Mouse (Mus musculus): ENCODE data around the gene Macrod2. TPM values are rescaled to one million over a fixed set of nuclear protein-coding genes. Genes with fewer than 3 reads are reported as not detected.

Macrod2 gene
- polyA plus RNA-seq, 1 experiment: 20.2 TPM

DNA sequence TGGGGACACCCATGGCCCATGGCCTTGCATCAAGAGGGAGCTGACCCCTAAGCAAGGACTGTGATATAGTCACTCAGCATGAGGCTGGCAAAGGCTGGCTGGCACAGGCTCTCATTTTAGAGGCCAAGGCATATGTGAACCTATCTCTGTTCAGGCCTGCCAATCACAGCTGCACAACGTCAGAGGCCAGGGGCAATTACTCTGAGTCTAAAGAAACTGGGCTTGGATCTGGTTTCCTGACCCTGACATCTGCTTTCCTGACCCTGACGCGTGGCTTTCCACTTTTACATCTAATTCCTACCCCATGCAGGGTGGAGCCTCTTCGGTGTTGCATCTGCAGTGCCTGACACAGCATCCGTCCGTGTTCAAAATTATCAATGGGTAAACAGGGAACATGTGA, 2009.2 kb downstream of the Macrod2 start:
- H3K27ac ChIP-seq (ENCODE audit: insufficient read depth, low read length): no peak overlapping the region
- no peak for TF ChIP-seq POLR2A (IDR thresholded peaks at IDR 0.05; ENCODE audit: borderline replicate concordance, insufficient read depth, low read length)
- no peak for TF ChIP-seq CTCF (IDR thresholded peaks at IDR 0.05; ENCODE audit: borderline replicate concordance, insufficient read depth, low read depth, low read length)
- WGBS: 47% methylated on average over 6 of the region's 6 CpGs

DNA sequence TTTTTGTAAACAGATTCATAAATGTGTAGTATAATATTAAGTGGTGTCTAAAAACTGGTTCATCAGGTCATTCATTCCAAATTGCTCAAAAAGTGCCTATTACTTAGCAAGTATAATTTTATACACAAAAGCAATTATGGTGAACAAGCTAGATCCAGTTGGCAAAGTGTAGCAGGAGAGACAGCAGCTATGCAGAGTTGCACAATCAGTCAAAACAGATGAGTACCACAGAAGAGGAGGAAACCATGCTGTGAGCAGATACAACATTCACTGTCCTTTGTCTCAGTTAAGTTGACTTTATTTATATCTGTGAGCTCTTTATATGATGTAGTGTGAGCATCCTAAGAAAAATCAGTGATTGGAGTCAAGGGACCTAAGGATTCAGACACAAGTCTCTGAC, 2012.2 kb downstream of the Macrod2 start:
- Histone ChIP-seq H3K27me3 (ENCODE audit: control insufficient read depth, insufficient read depth, low read length) (no peaks in the 10 kb centered on the region), H3K27ac (ENCODE audit: insufficient read depth, low read length) (no peak overlapping the region), H3K4me1 (ENCODE audit: control insufficient read depth, insufficient read depth, low read length) (0 out of 2 replicates have a peak, but pooled peaks cover 3% of the 10 kb centered on the region), H3K4me3 (replicated peaks; ENCODE audit: insufficient read depth, low read depth, low read length) (no peak overlapping the region)
- no peak for DNase-seq
- TF ChIP-seq POLR2A (IDR thresholded peaks at IDR 0.05; ENCODE audit: borderline replicate concordance, insufficient read depth, low read length) (no peak), CTCF (IDR thresholded peaks at IDR 0.05; ENCODE audit: borderline replicate concordance, insufficient read depth, low read depth, low read length) (no peak)

More for the DNA sequence above, 2009.2 kb downstream of the Macrod2 start:
- DNase-seq: no peak
- H3K4me3 ChIP-seq (replicated peaks; ENCODE audit: insufficient read depth, low read depth, low read length): no peak overlapping the region
- no peaks in the 10 kb centered on the region for H3K27me3 ChIP-seq (ENCODE audit: control insufficient read depth, insufficient read depth, low read length)
- 0 out of 2 replicates have a peak, but pooled peaks cover 3% of the 10 kb centered on the region for H3K4me1 ChIP-seq (ENCODE audit: control insufficient read depth, insufficient read depth, low read length)

DNA sequence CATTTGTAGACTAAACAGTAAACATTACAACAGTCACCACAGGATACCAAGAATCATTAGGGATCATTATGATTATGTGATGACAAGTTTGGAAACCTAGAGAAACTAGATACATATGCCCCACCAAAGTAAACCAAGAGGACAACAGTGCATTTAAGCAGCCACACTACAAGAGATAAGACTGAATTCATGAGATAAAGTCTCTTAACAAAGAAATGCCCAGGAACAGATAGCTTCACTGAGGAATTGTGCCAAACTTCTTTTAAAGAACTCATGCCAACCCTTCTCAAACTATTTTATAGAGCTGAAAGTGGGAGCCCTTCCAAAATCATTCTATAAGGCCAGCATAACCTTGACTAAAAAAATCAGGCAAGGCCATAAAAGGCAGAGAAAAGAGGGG, 2015.0 kb downstream of the Macrod2 start:
- H3K27ac ChIP-seq (ENCODE audit: insufficient read depth, low read length): no peak overlapping the region
- no peak for DNase-seq
- no peak for TF ChIP-seq POLR2A (IDR thresholded peaks at IDR 0.05; ENCODE audit: borderline replicate concordance, insufficient read depth, low read length)
- no peak for TF ChIP-seq CTCF (IDR thresholded peaks at IDR 0.05; ENCODE audit: borderline replicate concordance, insufficient read depth, low read depth, low read length)
- H3K4me1 ChIP-seq (ENCODE audit: control insufficient read depth, insufficient read depth, low read length): no peaks in the 10 kb centered on the region
- H3K27me3 ChIP-seq (ENCODE audit: control insufficient read depth, insufficient read depth, low read length): no peaks in the 10 kb centered on the region
- no peak overlapping the region for H3K4me3 ChIP-seq (replicated peaks; ENCODE audit: insufficient read depth, low read depth, low read length)

DNA sequence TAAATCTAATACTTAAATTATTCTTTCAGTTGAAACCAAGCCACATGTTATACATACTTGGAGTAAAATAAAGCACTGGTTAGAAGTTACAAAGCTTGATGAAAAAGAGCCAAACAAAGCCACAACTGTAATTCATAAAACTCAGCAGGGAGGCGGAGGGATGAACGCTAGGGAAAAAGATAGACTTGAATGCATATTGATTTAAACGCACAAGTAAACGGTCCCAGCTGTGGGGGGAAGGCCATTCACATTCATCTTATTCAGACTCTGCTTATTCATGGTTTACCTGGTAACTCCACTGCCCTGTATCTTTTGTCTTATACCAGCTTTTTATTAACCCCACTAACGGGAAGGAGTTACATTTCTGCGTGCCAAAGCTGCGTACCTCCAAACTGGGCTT, 2038.0 kb downstream of the Macrod2 start:
- Histone ChIP-seq H3K4me1 (ENCODE audit: control insufficient read depth, insufficient read depth, low read length) (peaks cover 9% of the 10 kb centered on the region), H3K4me3 (replicated peaks; ENCODE audit: insufficient read depth, low read depth, low read length) (no peak overlapping the region), H3K27ac (ENCODE audit: insufficient read depth, low read length) (no peak overlapping the region), H3K27me3 (ENCODE audit: control insufficient read depth, insufficient read depth, low read length) (no peaks in the 10 kb centered on the region)
- 76% methylated on average over 7 of the region's 7 CpGs for WGBS
- TF ChIP-seq CTCF (IDR thresholded peaks at IDR 0.05; ENCODE audit: borderline replicate concordance, insufficient read depth, low read depth, low read length) (no peak), POLR2A (IDR thresholded peaks at IDR 0.05; ENCODE audit: borderline replicate concordance, insufficient read depth, low read length) (no peak)
- no peak for DNase-seq

DNA sequence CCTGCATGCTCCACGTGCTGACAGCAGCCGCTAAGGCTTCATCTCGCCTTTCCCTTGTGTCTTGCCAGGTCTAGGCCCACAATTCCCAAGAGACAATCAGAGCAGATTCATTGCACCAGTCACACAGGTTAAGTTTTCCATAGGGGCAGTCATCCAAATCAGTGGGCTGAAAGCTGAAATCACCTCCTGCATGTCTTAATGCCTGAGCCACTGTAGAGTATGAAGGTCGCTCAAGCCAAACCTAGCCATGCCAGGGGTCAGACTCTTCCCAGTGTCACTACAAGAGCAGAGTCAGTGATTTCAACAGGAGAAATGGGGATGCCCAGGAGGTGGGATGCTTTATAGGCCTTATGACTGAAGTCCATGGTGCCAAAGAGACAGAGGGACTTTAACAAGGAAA, 2039.6 kb downstream of the Macrod2 start:
- TF ChIP-seq CTCF (IDR thresholded peaks at IDR 0.05; ENCODE audit: borderline replicate concordance, insufficient read depth, low read depth, low read length) (no peak), POLR2A (IDR thresholded peaks at IDR 0.05; ENCODE audit: borderline replicate concordance, insufficient read depth, low read length) (no peak)
- Histone ChIP-seq H3K27me3 (ENCODE audit: control insufficient read depth, insufficient read depth, low read length) (no peaks in the 10 kb centered on the region), H3K4me3 (replicated peaks; ENCODE audit: insufficient read depth, low read depth, low read length) (no peak overlapping the region), H3K27ac (ENCODE audit: insufficient read depth, low read length) (no peak overlapping the region), H3K4me1 (ENCODE audit: control insufficient read depth, insufficient read depth, low read length) (peaks cover 15% of the 10 kb centered on the region)
- DNase-seq: no peak
- WGBS: 94% methylated on average over 4 of the region's 4 CpGs

DNA sequence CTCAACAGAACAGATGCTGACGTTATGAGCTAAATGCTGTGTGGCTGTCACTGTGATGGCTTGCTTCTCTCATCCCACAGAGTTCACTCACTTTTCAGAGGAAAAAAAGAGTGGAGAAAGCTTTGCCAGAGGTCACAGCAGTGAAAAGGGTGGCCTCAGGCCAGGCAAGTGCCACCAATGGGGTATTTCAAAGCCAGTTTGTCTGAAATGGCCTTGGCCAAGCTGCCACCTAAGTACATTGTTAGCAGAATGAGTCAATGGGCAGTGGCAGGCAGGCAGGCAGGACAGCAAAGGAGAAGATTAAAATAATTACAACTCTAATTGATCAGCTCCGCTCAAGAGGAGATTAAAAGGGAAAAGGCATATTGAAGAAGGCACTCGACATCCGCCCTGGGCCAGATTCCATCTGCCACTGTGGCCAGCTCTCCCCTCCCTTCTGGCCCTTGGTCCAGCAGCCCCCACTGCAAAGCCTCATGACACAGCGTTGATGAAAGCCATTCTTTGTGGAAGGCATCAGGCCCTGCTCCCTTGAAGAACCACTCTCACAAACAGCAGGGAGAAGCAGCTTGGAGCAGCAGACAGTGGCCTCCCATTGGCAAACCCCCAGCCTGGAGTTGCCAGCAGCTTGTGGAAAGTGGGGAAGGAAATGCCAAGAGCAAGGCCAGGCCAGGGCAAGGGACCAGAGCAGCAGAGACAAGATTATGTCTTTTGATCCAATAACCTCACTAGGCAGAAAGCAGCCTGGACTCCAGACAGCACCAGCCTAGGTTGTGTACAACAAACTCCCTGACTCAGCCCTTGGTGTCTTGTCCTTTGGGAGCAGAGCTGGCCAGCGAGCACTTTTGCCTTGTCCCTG, 2042.7 kb downstream of the Macrod2 start:
- 20% methylated on average over 6 of the region's 6 CpGs for WGBS

More for the DNA sequence above, 2042.7 kb downstream of the Macrod2 start:
- Histone ChIP-seq H3K4me1 (ENCODE audit: control insufficient read depth, insufficient read depth, low read length) (peaks cover 15% of the 10 kb centered on the region), H3K4me3 (replicated peaks; ENCODE audit: insufficient read depth, low read depth, low read length) (no peak overlapping the region), H3K27ac (ENCODE audit: insufficient read depth, low read length) (peak overlapping the region; percentile 29), H3K27me3 (ENCODE audit: control insufficient read depth, insufficient read depth, low read length) (no peaks in the 10 kb centered on the region)
- TF ChIP-seq POLR2A (IDR thresholded peaks at IDR 0.05; ENCODE audit: borderline replicate concordance, insufficient read depth, low read length): no peak
- no peak for TF ChIP-seq CTCF (IDR thresholded peaks at IDR 0.05; ENCODE audit: borderline replicate concordance, insufficient read depth, low read depth, low read length)
- peak; percentile 90 to 95 for DNase-seq

Other genes starting within 250 kb of the Macrod2 start
- not detected in 2 replicates for gene Gm17374, start 243.3 kb upstream of the Macrod2 start, polyA plus RNA-seq (2012; rRNA removed)
- gene Esf1, start 224.7 kb upstream of the Macrod2 start, polyA plus RNA-seq (2012; rRNA removed): 15.1 and 15.4 TPM in 2 replicates
- gene Ndufaf5, start 224.7 kb upstream of the Macrod2 start, polyA plus RNA-seq (2012; rRNA removed): 52.8 and 58.2 TPM in 2 replicates
- not detected in 2 replicates for gene Sel1l2, start 5.6 kb upstream of the Macrod2 start, polyA plus RNA-seq (2012; rRNA removed)

Data from cerebellum, adult 2 months (tissue).